Mouse (Mus musculus): ENCODE data around the gene Ccdc154. TPM values are rescaled to one million over a fixed set of nuclear protein-coding genes. Genes with fewer than 3 reads are reported as not detected.

Ccdc154 gene
- polyA plus RNA-seq, 1 experiment: 0.21 TPM

GRCm38 (mm10) chr17:25175411-25175810, 13.2 kb downstream of the Ccdc154 start, which contains the start of gene Gm38655:
TSS of gene Gm38655 (minus strand) at chr17:25175471.
- TF ChIP-seq CTCF (IDR thresholded peaks at IDR 0.05; ENCODE audit: borderline replicate concordance, insufficient read depth, low read length): no peak
- TF ChIP-seq POLR2A (IDR thresholded peaks at IDR 0.05; ENCODE audit: low read depth, low read length): no peak
- no peak within 1 kb of the TSS for H3K4me3 ChIP-seq (ENCODE audit: insufficient read depth, low read length)
- H3K27ac ChIP-seq (ENCODE audit: insufficient read depth, low read length): no peak within 1 kb of the TSS
- no peaks in the 10 kb centered on the region for H3K4me1 ChIP-seq (ENCODE audit: control insufficient read depth, insufficient read depth, low read length)

- Histone ChIP-seq H3K27ac (ENCODE audit: insufficient read depth, low read length) (no peak overlapping the region), H3K4me1 (ENCODE audit: control insufficient read depth, insufficient read depth, low read length) (no peaks in the 10 kb centered on the region), H3K4me3 (ENCODE audit: insufficient read depth, low read length) (no peak overlapping the region)
- TF ChIP-seq CTCF (IDR thresholded peaks at IDR 0.05; ENCODE audit: borderline replicate concordance, insufficient read depth, low read length): peak; percentile 24; the same call in 1 of the 2 replicates
- TF ChIP-seq POLR2A (IDR thresholded peaks at IDR 0.05; ENCODE audit: low read depth, low read length): peak; percentile 71
Observed at GRCm38 (mm10) chr17:25183232-25183631, 21.0 kb downstream of the Ccdc154 start.

DNA sequence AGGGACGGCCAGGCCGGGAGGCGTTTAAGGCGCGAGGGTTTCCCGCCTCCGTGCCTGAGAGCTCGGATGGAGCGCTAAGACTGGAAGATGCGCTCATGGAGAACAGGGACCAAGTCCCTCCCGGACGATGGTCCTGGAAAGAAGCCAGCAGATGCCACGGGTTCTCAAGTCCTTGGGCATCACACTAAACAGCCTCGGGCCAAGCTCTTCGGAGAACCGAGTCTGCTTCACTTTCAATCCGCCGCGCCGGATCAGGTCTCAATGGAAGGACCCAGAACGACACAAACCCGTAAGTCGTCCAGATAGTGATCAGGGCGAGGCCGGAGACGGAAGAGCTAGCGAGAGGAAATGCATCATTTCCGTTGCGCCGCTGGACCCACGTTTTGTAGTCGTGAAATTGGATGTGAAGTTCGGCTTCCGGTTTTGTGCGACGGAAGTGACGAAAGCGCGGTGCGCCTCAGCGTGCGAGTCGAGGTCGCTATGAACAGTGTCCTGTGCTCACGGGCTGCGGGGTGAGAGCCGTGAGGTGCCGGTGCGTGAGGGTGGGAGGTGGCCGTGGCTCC, 21.9 kb downstream of the Ccdc154 start, which contains the start of gene BC003965:
BC003965 (plus strand) TSS at position 426 of the 563 bp plus-strand sequence.
- peak within 1 kb of the TSS; percentile 77 for H3K4me3 ChIP-seq (ENCODE audit: insufficient read depth, low read length)
- no peak for TF ChIP-seq CTCF (IDR thresholded peaks at IDR 0.05; ENCODE audit: borderline replicate concordance, insufficient read depth, low read length)
- TF ChIP-seq POLR2A (IDR thresholded peaks at IDR 0.05; ENCODE audit: low read depth, low read length): peak; percentile 97
- H3K27ac ChIP-seq (ENCODE audit: insufficient read depth, low read length): peak within 1 kb of the TSS; percentile 73
- no peaks in the 10 kb centered on the region for H3K4me1 ChIP-seq (ENCODE audit: control insufficient read depth, insufficient read depth, low read length)

DNA sequence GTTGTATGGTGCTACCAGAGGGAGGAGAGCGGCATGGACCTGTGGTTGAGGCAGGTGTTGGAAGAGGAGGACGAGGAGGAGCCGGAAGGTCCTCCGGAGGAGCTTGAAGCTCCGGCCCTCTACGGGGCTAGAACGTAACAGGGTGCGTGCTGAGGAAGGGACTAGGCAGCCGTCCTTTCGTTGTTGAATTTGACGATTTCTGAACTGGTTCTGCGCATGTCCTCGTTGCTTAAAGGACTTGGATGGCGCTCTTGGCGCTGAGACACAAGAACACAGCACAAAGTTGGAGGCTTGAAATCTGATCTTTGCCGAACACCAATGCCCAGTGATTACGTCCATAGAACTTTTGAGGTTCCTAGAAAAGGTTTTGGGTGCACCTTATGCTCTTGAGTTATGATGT, 22.7 kb downstream of the Ccdc154 start:
- Histone ChIP-seq H3K4me3 (ENCODE audit: insufficient read depth, low read length) (peak overlapping the region; percentile 77), H3K4me1 (ENCODE audit: control insufficient read depth, insufficient read depth, low read length) (peaks cover 4% of the 10 kb centered on the region; the same call in 1 of the 2 replicates), H3K27ac (ENCODE audit: insufficient read depth, low read length) (no peak overlapping the region)
- TF ChIP-seq CTCF (IDR thresholded peaks at IDR 0.05; ENCODE audit: borderline replicate concordance, insufficient read depth, low read length): no peak
- TF ChIP-seq POLR2A (IDR thresholded peaks at IDR 0.05; ENCODE audit: low read depth, low read length): 0 out of 2 replicates have a peak, but pooled peaks have one; percentile 26

DNA sequence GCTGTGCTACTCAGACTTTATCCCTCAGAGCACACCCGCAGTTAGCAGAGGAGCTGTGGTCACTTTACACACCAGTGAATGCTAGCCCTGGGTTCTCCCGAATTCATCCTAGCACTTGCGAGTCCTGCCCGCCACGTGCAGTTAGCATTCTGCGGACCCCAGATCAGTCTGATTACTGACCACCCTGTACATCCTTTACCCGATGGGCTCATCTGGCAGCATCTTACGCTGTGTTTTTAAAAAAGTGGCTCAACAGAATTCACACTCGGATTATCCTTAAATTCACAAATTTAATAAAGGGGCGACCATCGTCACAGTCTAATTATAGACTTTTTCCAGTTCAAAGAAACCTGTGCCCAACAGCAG, 25.5 kb downstream of the Ccdc154 start:
- Histone ChIP-seq H3K4me1 (ENCODE audit: control insufficient read depth, insufficient read depth, low read length) (peaks cover 4% of the 10 kb centered on the region; the same call in 1 of the 2 replicates), H3K4me3 (ENCODE audit: insufficient read depth, low read length) (peak overlapping the region; percentile 45), H3K27ac (ENCODE audit: insufficient read depth, low read length) (peak overlapping the region; percentile 60)
- TF ChIP-seq CTCF (IDR thresholded peaks at IDR 0.05; ENCODE audit: borderline replicate concordance, insufficient read depth, low read length) (no peak), POLR2A (IDR thresholded peaks at IDR 0.05; ENCODE audit: low read depth, low read length) (no peak)

DNA sequence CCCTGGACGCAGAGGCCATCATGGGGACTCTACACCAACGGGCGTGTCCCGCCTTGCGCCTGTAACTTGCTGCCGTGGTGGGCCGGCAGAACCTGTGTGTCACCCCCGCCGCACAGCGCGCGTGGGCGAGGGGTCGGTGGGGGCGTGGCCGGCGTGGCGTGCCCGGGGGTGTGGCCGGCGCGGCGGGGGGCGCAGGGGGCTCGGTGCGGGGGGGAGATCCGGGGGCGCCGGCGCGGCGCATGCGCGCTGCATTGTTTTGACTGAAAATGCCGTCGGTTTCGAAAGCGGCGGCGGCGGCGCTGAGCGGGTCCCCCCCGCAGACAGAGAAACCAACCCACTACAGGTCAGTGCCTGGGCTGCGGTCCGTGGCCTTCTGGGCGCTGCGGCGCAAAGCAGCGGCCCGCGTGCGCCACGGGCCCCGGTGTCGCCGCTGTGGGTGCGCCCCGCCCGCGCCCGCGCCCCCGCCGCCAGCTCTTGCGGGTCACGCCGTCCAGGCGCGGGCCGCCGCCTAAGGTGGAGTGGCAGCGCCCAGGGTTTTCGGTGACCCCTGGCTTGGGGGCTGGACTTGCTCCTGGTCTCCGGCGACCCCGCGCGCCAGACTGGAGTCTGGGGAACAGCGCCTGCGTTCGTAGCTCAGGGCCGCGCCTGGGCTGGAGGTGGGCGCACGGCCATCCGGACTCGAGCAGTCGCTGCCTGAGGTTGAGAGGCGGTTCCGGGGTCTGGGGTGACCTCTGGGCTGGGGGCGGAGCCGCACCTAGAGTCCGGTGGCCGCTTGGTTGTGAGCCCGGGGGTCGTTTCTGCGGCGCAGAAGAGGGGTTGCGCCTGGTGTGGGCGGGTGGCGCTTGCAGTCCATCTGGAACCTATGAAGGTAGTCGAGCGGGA, 26.1 kb downstream of the Ccdc154 start, which contains the start of gene Unkl:
Unkl (plus strand) TSS at position 248 of the 882 bp plus-strand sequence.
- TF ChIP-seq CTCF (IDR thresholded peaks at IDR 0.05; ENCODE audit: borderline replicate concordance, insufficient read depth, low read length) (no peak), POLR2A (IDR thresholded peaks at IDR 0.05; ENCODE audit: low read depth, low read length) (peak; percentile 77)
- Histone ChIP-seq H3K27ac (ENCODE audit: insufficient read depth, low read length) (peak within 1 kb of the TSS; percentile 60), H3K4me1 (ENCODE audit: control insufficient read depth, insufficient read depth, low read length) (peaks cover 4% of the 10 kb centered on the region; the same call in 1 of the 2 replicates), H3K4me3 (ENCODE audit: insufficient read depth, low read length) (peak within 1 kb of the TSS; percentile 74)

- TF ChIP-seq CTCF (IDR thresholded peaks at IDR 0.05; ENCODE audit: borderline replicate concordance, insufficient read depth, low read length) (no peak), POLR2A (IDR thresholded peaks at IDR 0.05; ENCODE audit: low read depth, low read length) (no peak)
Observed at GRCm38 (mm10) chr17:25189091-25189490, 26.8 kb downstream of the Ccdc154 start.

GRCm38 (mm10) chr17:25202401-25202800, 40.1 kb downstream of the Ccdc154 start:
- Histone ChIP-seq H3K27ac (ENCODE audit: insufficient read depth, low read length) (no peak overlapping the region), H3K4me1 (ENCODE audit: control insufficient read depth, insufficient read depth, low read length) (no peaks in the 10 kb centered on the region), H3K4me3 (ENCODE audit: insufficient read depth, low read length) (no peak overlapping the region)
- TF ChIP-seq CTCF (IDR thresholded peaks at IDR 0.05; ENCODE audit: borderline replicate concordance, insufficient read depth, low read length): no peak
- TF ChIP-seq POLR2A (IDR thresholded peaks at IDR 0.05; ENCODE audit: low read depth, low read length): no peak

More at GRCm38 (mm10) chr17:25189091-25189490, 26.8 kb downstream of the Ccdc154 start:
- peak overlapping the region; percentile 74 for H3K4me3 ChIP-seq (ENCODE audit: insufficient read depth, low read length)
- no peak overlapping the region for H3K27ac ChIP-seq (ENCODE audit: insufficient read depth, low read length)
- peaks cover 4% of the 10 kb centered on the region; the same call in 1 of the 2 replicates for H3K4me1 ChIP-seq (ENCODE audit: control insufficient read depth, insufficient read depth, low read length)

DNA sequence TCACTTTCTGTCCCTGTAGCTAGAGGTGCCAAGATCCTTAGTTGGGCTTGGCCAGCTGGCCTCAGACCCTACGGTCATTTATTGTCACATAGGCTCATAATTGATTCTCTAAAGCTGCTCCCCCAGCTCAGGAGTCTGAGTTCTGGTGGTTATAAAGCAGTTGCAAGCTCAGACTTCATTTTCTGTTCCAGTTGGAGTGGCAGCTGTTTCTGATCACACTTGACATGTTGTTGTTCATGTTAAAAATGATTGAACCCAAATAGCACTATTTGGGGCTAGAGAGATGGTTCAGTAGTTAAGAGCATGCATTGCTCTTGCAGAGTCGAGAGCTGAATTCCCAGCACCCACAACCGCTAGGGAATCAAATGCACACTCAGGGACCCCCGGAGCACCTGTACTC, 47.7 kb downstream of the Ccdc154 start:
- H3K27ac ChIP-seq (ENCODE audit: insufficient read depth, low read length): no peak overlapping the region
- H3K4me3 ChIP-seq (ENCODE audit: insufficient read depth, low read length): no peak overlapping the region
- H3K4me1 ChIP-seq (ENCODE audit: control insufficient read depth, insufficient read depth, low read length): no peaks in the 10 kb centered on the region

More for the DNA sequence above, 47.7 kb downstream of the Ccdc154 start:
- no peak for TF ChIP-seq POLR2A (IDR thresholded peaks at IDR 0.05; ENCODE audit: low read depth, low read length)
- no peak for TF ChIP-seq CTCF (IDR thresholded peaks at IDR 0.05; ENCODE audit: borderline replicate concordance, insufficient read depth, low read length)
